Mouse (Mus musculus) MEL (cell line): ENCODE data around the gene Mtx1. TPM values are rescaled to one million over a fixed set of nuclear protein-coding genes. Genes with fewer than 3 reads are reported as not detected.

Experiments used
- DNase-seq: peaks from one replicate; pipeline ENCODE4 v3.0.0; 2011; ENCODE audit warnings: low read depth, low spot score
- H3K27ac ChIP-seq: 2 replicates; pipeline ENCODE4 v1.5.1; 2012; ENCODE audit warnings: low read depth, mild to moderate bottlenecking, control low read depth, low read length, moderate library complexity; ENCODE audit not compliant: control insufficient read depth
- H3K27me3 ChIP-seq, 2 experiments: fragments of 150-350 bp in 1 of 2; sonication (generic) in 1 of 2; 2 replicates each; pipeline ENCODE4 v1.6.1; 2012; ENCODE audit warnings: low read length in 2 of 2, mild to moderate bottlenecking in 2 of 2, improper control_type of control experiment in 1 of 2, moderate library complexity in 1 of 2; ENCODE audit not compliant: insufficient read depth in 2 of 2, control insufficient read depth in 1 of 2
- H3K36me3 ChIP-seq, 2 experiments: 2 replicates each; pipeline ENCODE4 v1.6.1; 2012 to 2014; ENCODE audit warnings: low read length in 2 of 2, improper control_type of control experiment in 1 of 2, inconsistent platforms in 1 of 2, mild to moderate bottlenecking in 1 of 2; ENCODE audit not compliant: insufficient read depth in 2 of 2, control insufficient read depth in 1 of 2
- H3K4me1 ChIP-seq, 2 experiments: fragments of 150-350 bp in 1 of 2; sonication (generic) in 1 of 2; 2 replicates each; pipeline ENCODE4 v1.6.1; 2012; ENCODE audit warnings: low read length in 2 of 2, improper control_type of control experiment in 1 of 2, mild to moderate bottlenecking in 1 of 2; ENCODE audit not compliant: insufficient read depth in 2 of 2, control insufficient read depth in 1 of 2
- H3K4me3 ChIP-seq, 2 experiments: fragments of 150-350 bp in 1 of 2; sonication (generic) in 1 of 2; 2 replicates each; pipeline ENCODE4 v1.5.1; 2012; ENCODE audit warnings: low read depth in 2 of 2, low read length in 2 of 2, mild to moderate bottlenecking in 2 of 2, moderate library complexity in 2 of 2, control low read depth in 1 of 2, improper control_type of control experiment in 1 of 2; ENCODE audit not compliant: control insufficient read depth in 1 of 2, insufficient read depth in 1 of 2
- H3K79me2 ChIP-seq: 2 replicates; pipeline ENCODE4 v1.6.1; 2012; ENCODE audit warnings: mild to moderate bottlenecking, low read length, moderate library complexity; ENCODE audit not compliant: control insufficient read depth, poor library complexity, insufficient read depth
- H3K9ac ChIP-seq: 2 replicates; pipeline ENCODE4 v1.6.1; 2012; ENCODE audit warnings: low read depth, mild to moderate bottlenecking, control low read depth, low read length, moderate library complexity; ENCODE audit not compliant: control insufficient read depth, poor library complexity, severe bottlenecking
- H3K9me3 ChIP-seq: fragments of 150-350 bp; sonication (generic); replicated peaks from 2 replicates; pipeline ENCODE4 v1.6.1; 2012; ENCODE audit warnings: mild to moderate bottlenecking, low read length, improper control_type of control experiment, moderate library complexity; ENCODE audit not compliant: insufficient read depth
- BHLHE40 ChIP-seq: IDR thresholded peaks from 2 replicates; pipeline ENCODE4 v1.6.1; 2012; ENCODE audit warnings: low read depth, mild to moderate bottlenecking, inconsistent platforms, low read length, improper control_type of control experiment, borderline replicate concordance
- CHD1 ChIP-seq: IDR thresholded peaks from 2 replicates; pipeline ENCODE4 v1.6.1; 2012; ENCODE audit warnings: low read depth, mild to moderate bottlenecking, inconsistent platforms, low read length, improper control_type of control experiment
- CHD2 ChIP-seq: IDR thresholded peaks from 2 replicates; pipeline ENCODE4 v1.6.1; 2011; ENCODE audit warnings: low read length, improper control_type of control experiment
- CTCF ChIP-seq, 3 experiments: IDR thresholded peaks in 2 of 3; conservative IDR thresholded peaks in 1 of 3; 2 replicates each; pipeline ENCODE4 v1.5.1; 2011 to 2012; ENCODE audit warnings: low read length in 3 of 3, low read depth in 2 of 3, mild to moderate bottlenecking in 2 of 3, improper control_type of control experiment in 1 of 3, inconsistent platforms in 1 of 3, mixed read lengths in 1 of 3, moderate library complexity in 1 of 3; ENCODE audit not compliant: control insufficient read depth in 1 of 3, insufficient read depth in 1 of 3, poor library complexity in 1 of 3, severe bottlenecking in 1 of 3
- ELF1 ChIP-seq: IDR thresholded peaks from 2 replicates; pipeline ENCODE4 v1.6.1; 2014; ENCODE audit warnings: low read depth, mild to moderate bottlenecking, inconsistent platforms, low read length, improper control_type of control experiment, moderate library complexity
- ETS1 ChIP-seq: IDR thresholded peaks from 2 replicates; pipeline ENCODE4 v1.6.1; 2012; ENCODE audit warnings: low read depth, mild to moderate bottlenecking, inconsistent platforms, low read length, improper control_type of control experiment, moderate library complexity
- GABPA ChIP-seq: IDR thresholded peaks from 2 replicates; pipeline ENCODE4 v1.6.1; 2012; ENCODE audit warnings: low read depth, mild to moderate bottlenecking, inconsistent platforms, low read length, improper control_type of control experiment, moderate library complexity
- GATA1 ChIP-seq: IDR thresholded peaks from 2 replicates; pipeline ENCODE4 v1.6.1; 2011; ENCODE audit warnings: low read depth, low read length, improper control_type of control experiment
- HCFC1 ChIP-seq: IDR thresholded peaks from 2 replicates; pipeline ENCODE4 v1.6.1; 2012; ENCODE audit warnings: low read depth, mild to moderate bottlenecking, inconsistent platforms, low read length, improper control_type of control experiment, moderate library complexity
- JUND ChIP-seq: IDR thresholded peaks from 2 replicates; pipeline ENCODE4 v1.6.1; 2011; ENCODE audit warnings: low read depth, mild to moderate bottlenecking, improper control_type of control experiment, low read length
- KAT2A ChIP-seq: conservative IDR thresholded peaks from 2 replicates; pipeline ENCODE4 v1.6.1; 2012; ENCODE audit warnings: low read depth, low read length, improper control_type of control experiment, inconsistent platforms
- MAX ChIP-seq: IDR thresholded peaks from 2 replicates; pipeline ENCODE4 v1.6.1; 2011; ENCODE audit warnings: low read length, improper control_type of control experiment
- MAZ ChIP-seq: IDR thresholded peaks from 2 replicates; pipeline ENCODE4 v1.6.1; 2012; ENCODE audit warnings: low read depth, mild to moderate bottlenecking, inconsistent platforms, low read length, improper control_type of control experiment
- MEF2A ChIP-seq: IDR thresholded peaks from 2 replicates; pipeline ENCODE4 v1.6.1; 2014; ENCODE audit warnings: low read depth, mild to moderate bottlenecking, inconsistent platforms, low read length, improper control_type of control experiment; ENCODE audit not compliant: poor library complexity, insufficient replicate concordance, severe bottlenecking; ENCODE audit errors: extremely low read depth
- MYC ChIP-seq: IDR thresholded peaks from 2 replicates; pipeline ENCODE4 v1.6.1; 2011; ENCODE audit warnings: low read depth, mild to moderate bottlenecking, low read length, improper control_type of control experiment, moderate library complexity
- NELFE ChIP-seq: IDR thresholded peaks from 2 replicates; pipeline ENCODE4 v1.6.1; 2011; ENCODE audit warnings: low read depth, low read length, improper control_type of control experiment
- NRF1 ChIP-seq: IDR thresholded peaks from 2 replicates; pipeline ENCODE4 v1.6.1; 2014; ENCODE audit warnings: low read depth, mild to moderate bottlenecking, inconsistent platforms, low read length, improper control_type of control experiment, moderate library complexity; ENCODE audit not compliant: poor library complexity, insufficient read depth, severe bottlenecking
- POLR2A ChIP-seq, 2 experiments: IDR thresholded peaks; 2 replicates each; pipeline ENCODE4 v1.6.1; 2011 to 2012; ENCODE audit warnings: low read length in 2 of 2, mild to moderate bottlenecking in 2 of 2, control low read depth in 1 of 2, improper control_type of control experiment in 1 of 2, low read depth in 1 of 2, moderate library complexity in 1 of 2; ENCODE audit not compliant: control insufficient read depth in 1 of 2, insufficient read depth in 1 of 2, poor library complexity in 1 of 2
- POLR2AphosphoS2 ChIP-seq: IDR thresholded peaks from 2 replicates; pipeline ENCODE4 v1.6.1; 2011; ENCODE audit warnings: low read length, improper control_type of control experiment
- POLR2AphosphoS5 ChIP-seq: IDR thresholded peaks from 2 replicates; pipeline ENCODE4 v1.6.1; 2012; ENCODE audit warnings: low read depth, borderline replicate concordance, mild to moderate bottlenecking, inconsistent platforms, low read length, moderate library complexity, mixed read lengths
- RAD21 ChIP-seq: IDR thresholded peaks from 2 replicates; pipeline ENCODE4 v1.6.1; 2011; ENCODE audit warnings: mild to moderate bottlenecking, low read depth, low read length, improper control_type of control experiment
- SIN3A ChIP-seq: IDR thresholded peaks from 2 replicates; pipeline ENCODE4 v1.6.1; 2012; ENCODE audit warnings: low read length, improper control_type of control experiment, inconsistent platforms
- SMC3 ChIP-seq: IDR thresholded peaks from 2 replicates; pipeline ENCODE4 v1.6.1; 2011; ENCODE audit warnings: low read depth, low read length, improper control_type of control experiment
- TBP ChIP-seq: IDR thresholded peaks from 2 replicates; pipeline ENCODE4 v1.8.0; 2011; ENCODE audit warnings: low read depth, low read length, improper control_type of control experiment
- TCF12 ChIP-seq: IDR thresholded peaks from 2 replicates; pipeline ENCODE4 v1.6.1; 2014; ENCODE audit warnings: low read depth, mild to moderate bottlenecking, inconsistent platforms, low read length, improper control_type of control experiment, moderate library complexity
- USF1 ChIP-seq: IDR thresholded peaks from 2 replicates; pipeline ENCODE4 v1.6.1; 2014; ENCODE audit warnings: low read depth, mild to moderate bottlenecking, inconsistent platforms, low read length, improper control_type of control experiment, moderate library complexity
- USF2 ChIP-seq, 2 experiments: IDR thresholded peaks; 2 replicates each; pipeline ENCODE4 v1.6.1; 2011 to 2012; ENCODE audit warnings: improper control_type of control experiment in 2 of 2, low read length in 2 of 2, borderline replicate concordance in 1 of 2, inconsistent platforms in 1 of 2, low read depth in 1 of 2, mild to moderate bottlenecking in 1 of 2; ENCODE audit not compliant: insufficient read depth in 1 of 2
- ZC3H11A ChIP-seq: IDR thresholded peaks from 2 replicates; pipeline ENCODE4 v1.6.1; 2012; ENCODE audit warnings: low read depth, mild to moderate bottlenecking, inconsistent platforms, low read length, improper control_type of control experiment
- ZKSCAN1 ChIP-seq: IDR thresholded peaks from 2 replicates; pipeline ENCODE4 v1.6.1; 2012; ENCODE audit warnings: low read depth, mild to moderate bottlenecking, inconsistent platforms, low read length, improper control_type of control experiment, moderate library complexity
- ZNF384 ChIP-seq: IDR thresholded peaks from 2 replicates; pipeline ENCODE4 v1.6.1; 2012; ENCODE audit warnings: low read depth, mild to moderate bottlenecking, inconsistent platforms, low read length, improper control_type of control experiment
- polyA plus RNA-seq, 2 experiments: library from polyadenylated mRNA; stranded (reverse) in 1 of 2; unstranded in 1 of 2; fragments of >175 nt in 1 of 2; fragments of >200 nt in 1 of 2; gene quantifications; 2 replicates each; pipeline versions ENCODE4 v1.2.1 to v1.2.4; 2012; ENCODE audit warnings: low replicate concordance in 2 of 2, low read depth in 1 of 2; ENCODE audit not compliant: insufficient read length in 2 of 2, insufficient read depth in 1 of 2, missing spikeins in 1 of 2
- total RNA-seq: library from RNA; depleted of rRNA; stranded (reverse); fragments of 300-350 nt; gene quantifications from 2 replicates; pipeline ENCODE4 v1.2.3, GENCODE M21; 2012

The Mtx1 gene
- total and polyA plus RNA-seq, 3 experiments: 314 to 369 TPM; not detected in 1

DNA sequence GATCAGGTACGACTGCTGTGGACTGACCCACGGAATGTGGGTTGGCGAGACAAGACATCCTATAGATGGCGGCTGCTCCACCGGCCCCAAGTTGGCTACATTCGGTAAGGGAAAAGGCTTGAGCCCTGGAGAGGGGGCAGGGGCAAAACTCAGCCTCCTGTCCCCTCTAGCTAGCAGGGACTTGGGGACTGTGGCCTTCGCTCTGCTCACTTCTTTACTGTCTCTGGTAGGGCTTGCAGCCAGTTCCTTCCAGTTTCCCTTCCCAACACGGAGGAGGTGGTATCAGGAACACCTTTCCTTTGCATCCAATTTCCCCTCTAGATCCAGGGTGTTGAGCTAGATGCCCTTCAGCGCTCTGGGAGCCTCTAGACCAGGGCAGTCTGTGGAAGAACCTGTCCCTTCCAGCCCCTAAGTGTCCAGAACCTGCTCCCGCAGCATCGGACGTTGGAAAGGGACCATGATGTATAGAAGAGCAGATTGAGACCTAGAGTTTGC lies 1.5 kb downstream of the Mtx1 start:
- Histone ChIP-seq H3K79me2 (no peaks in the 10 kb centered on the region), H3K9me3 (no peaks in the 10 kb centered on the region), H3K27ac (no peak overlapping the region), H3K9ac (no peak overlapping the region), H3K4me1 (peaks cover 2 to 8% of the 10 kb centered on the region in 2 experiments; a peak in 3 of 4 replicates), H3K36me3 (peaks cover 0 to 2% of the 10 kb centered on the region in 2 experiments; a peak in 1 of 4 replicates), H3K4me3 (no peak overlapping the region), H3K27me3 (no peaks in the 10 kb centered on the region)
- TF ChIP-seq USF1 (no peak), TBP (no peak), KAT2A (no peak), USF2 (IDR thresholded peaks at IDR 0.05; ENCODE audit: borderline replicate concordance in 1 of 2, insufficient read depth in 1 of 2, low read depth in 1 of 2, low read length in 2 of 2) (no peak), GABPA (no peak), JUND (no peak), GATA1 (no peak), RAD21 (no peak), ETS1 (no peak), POLR2AphosphoS5 (no peak), HCFC1 (no peak), ZNF384 (no peak), POLR2A (IDR thresholded peaks at IDR 0.05; ENCODE audit: control insufficient read depth in 1 of 2, insufficient read depth in 1 of 2, low read depth in 1 of 2, low read length in 2 of 2, poor library complexity in 1 of 2) (no peak), MEF2A (no peak), CTCF (IDR thresholded peaks at IDR 0.05 in 2 of 3, conservative IDR thresholded peaks at IDR 0.05 in 1 of 3; ENCODE audit: control insufficient read depth in 1 of 3, insufficient read depth in 1 of 3, low read depth in 2 of 3, low read length in 3 of 3, poor library complexity in 1 of 3, severe bottlenecking in 1 of 3) (no peak), SIN3A (no peak), CHD1 (no peak), SMC3 (no peak), ELF1 (no peak)
- DNase-seq: no peak

DNA sequence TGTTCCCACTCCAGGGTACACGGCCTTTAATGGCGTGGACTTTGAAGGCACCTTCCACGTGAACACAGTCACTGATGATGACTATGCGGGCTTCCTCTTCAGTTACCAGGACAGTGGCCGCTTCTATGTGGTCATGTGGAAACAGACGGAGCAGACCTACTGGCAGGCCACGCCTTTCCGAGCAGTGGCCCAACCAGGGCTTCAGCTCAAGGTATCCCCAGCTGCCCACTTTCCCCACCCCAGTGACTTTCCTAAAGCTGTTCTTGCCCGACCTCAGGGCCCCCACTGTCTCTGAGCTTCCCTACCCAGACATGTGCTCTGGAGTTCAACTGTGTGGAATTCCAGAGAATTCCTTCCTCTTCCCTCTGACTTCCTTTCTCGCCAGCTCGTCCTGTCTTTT lies 2.1 kb downstream of the Mtx1 start:
- H3K4me1 ChIP-seq: peaks cover 2 to 8% of the 10 kb centered on the region in 2 experiments; a peak in 3 of 4 replicates
- no peak overlapping the region for H3K27ac ChIP-seq
- H3K9ac ChIP-seq: no peak overlapping the region
- TF ChIP-seq MYC (no peak), NELFE (no peak), ZKSCAN1 (no peak), MAZ (no peak), CHD1 (no peak), MAX (no peak), BHLHE40 (no peak), POLR2AphosphoS2 (no peak), ZC3H11A (no peak), CHD2 (no peak), POLR2AphosphoS5 (no peak), NRF1 (no peak), ETS1 (no peak), TCF12 (no peak)
- H3K36me3 ChIP-seq: peaks cover 0 to 2% of the 10 kb centered on the region in 2 experiments; a peak in 1 of 4 replicates
- no peak overlapping the region for H3K4me3 ChIP-seq
- H3K79me2 ChIP-seq: no peaks in the 10 kb centered on the region
- H3K9me3 ChIP-seq: no peaks in the 10 kb centered on the region
- no peaks in the 10 kb centered on the region for H3K27me3 ChIP-seq
- no peak for DNase-seq
